Mouse (Mus musculus): ENCODE data around the gene Aldh3b2. TPM values are rescaled to one million over a fixed set of nuclear protein-coding genes. Genes with fewer than 3 reads are reported as not detected.

Aldh3b2 gene
- polyA plus RNA-seq, 1 experiment: not detected

GRCm38 (mm10) chr19:3992416-3992815, 20.3 kb downstream of the Aldh3b2 start, which contains the start of gene Tbx10:
Gene Tbx10 (plus strand): TSS chr19:3992752.
- Histone ChIP-seq H3K36me3 (replicated peaks; ENCODE audit: low read length) (no peaks in the 10 kb centered on the region), H3K27me3 (replicated peaks) (peaks cover 53% of the 10 kb centered on the region), H3K9me3 (peaks cover 6% of the 10 kb centered on the region), H3K4me1 (peaks cover 28% of the 10 kb centered on the region), H3K4me3 (replicated peaks) (peak within 1 kb of the TSS; percentile 26)
- TF ChIP-seq GATA1 (IDR thresholded peaks at IDR 0.05; ENCODE audit: borderline replicate concordance, low read length) (no peak), FLI1 (IDR thresholded peaks at IDR 0.05; ENCODE audit: low read length) (no peak)

GRCm38 (mm10) chr19:3994932-3995331, 22.8 kb downstream of the Aldh3b2 start:
- H3K4me3 ChIP-seq (replicated peaks): no peak overlapping the region
- no peaks in the 10 kb centered on the region for H3K36me3 ChIP-seq (replicated peaks; ENCODE audit: low read length)
- H3K9me3 ChIP-seq: no peaks in the 10 kb centered on the region
- H3K4me1 ChIP-seq: peaks cover 52% of the 10 kb centered on the region
- peaks cover 55% of the 10 kb centered on the region for H3K27me3 ChIP-seq (replicated peaks)
- TF ChIP-seq GATA1 (IDR thresholded peaks at IDR 0.05; ENCODE audit: borderline replicate concordance, low read length): no peak
- no peak for TF ChIP-seq FLI1 (IDR thresholded peaks at IDR 0.05; ENCODE audit: low read length)

- Histone ChIP-seq H3K36me3 (replicated peaks; ENCODE audit: low read length) (no peaks in the 10 kb centered on the region), H3K9me3 (no peaks in the 10 kb centered on the region), H3K27me3 (replicated peaks) (peaks cover 52% of the 10 kb centered on the region), H3K4me3 (replicated peaks) (no peak overlapping the region), H3K4me1 (peaks cover 53% of the 10 kb centered on the region)
- TF ChIP-seq FLI1 (IDR thresholded peaks at IDR 0.05; ENCODE audit: low read length) (no peak), GATA1 (IDR thresholded peaks at IDR 0.05; ENCODE audit: borderline replicate concordance, low read length) (no peak)
Observed at GRCm38 (mm10) chr19:3995505-3995904, 23.4 kb downstream of the Aldh3b2 start.

- peak overlapping the region; percentile 18 for H3K4me3 ChIP-seq (replicated peaks)
- H3K36me3 ChIP-seq (replicated peaks; ENCODE audit: low read length): no peaks in the 10 kb centered on the region
- H3K27me3 ChIP-seq (replicated peaks): peaks cover 46% of the 10 kb centered on the region
- H3K4me1 ChIP-seq: peaks cover 59% of the 10 kb centered on the region
- no peaks in the 10 kb centered on the region for H3K9me3 ChIP-seq
- TF ChIP-seq GATA1 (IDR thresholded peaks at IDR 0.05; ENCODE audit: borderline replicate concordance, low read length) (no peak), FLI1 (IDR thresholded peaks at IDR 0.05; ENCODE audit: low read length) (no peak)
Observed at GRCm38 (mm10) chr19:3996106-3996505, 24.0 kb downstream of the Aldh3b2 start.

GRCm38 (mm10) chr19:3996747-3997146, 24.6 kb downstream of the Aldh3b2 start:
- TF ChIP-seq FLI1 (IDR thresholded peaks at IDR 0.05; ENCODE audit: low read length) (no peak), GATA1 (IDR thresholded peaks at IDR 0.05; ENCODE audit: borderline replicate concordance, low read length) (no peak)
- Histone ChIP-seq H3K27me3 (replicated peaks) (peaks cover 41% of the 10 kb centered on the region), H3K9me3 (no peaks in the 10 kb centered on the region), H3K4me3 (replicated peaks) (no peak overlapping the region), H3K36me3 (replicated peaks; ENCODE audit: low read length) (peaks cover 3% of the 10 kb centered on the region), H3K4me1 (peaks cover 65% of the 10 kb centered on the region)

- TF ChIP-seq FLI1 (IDR thresholded peaks at IDR 0.05; ENCODE audit: low read length) (no peak), GATA1 (IDR thresholded peaks at IDR 0.05; ENCODE audit: borderline replicate concordance, low read length) (no peak)
- peaks cover 64% of the 10 kb centered on the region for H3K4me1 ChIP-seq
- H3K4me3 ChIP-seq (replicated peaks): no peak overlapping the region
- no peaks in the 10 kb centered on the region for H3K9me3 ChIP-seq
- H3K36me3 ChIP-seq (replicated peaks; ENCODE audit: low read length): peaks cover 5% of the 10 kb centered on the region
- peaks cover 36% of the 10 kb centered on the region for H3K27me3 ChIP-seq (replicated peaks)
Observed at GRCm38 (mm10) chr19:3997231-3997630, 25.1 kb downstream of the Aldh3b2 start.

GRCm38 (mm10) chr19:3998335-3998734, 26.2 kb downstream of the Aldh3b2 start:
- H3K36me3 ChIP-seq (replicated peaks; ENCODE audit: low read length): peaks cover 8% of the 10 kb centered on the region
- no peak overlapping the region for H3K4me3 ChIP-seq (replicated peaks)
- no peak for TF ChIP-seq GATA1 (IDR thresholded peaks at IDR 0.05; ENCODE audit: borderline replicate concordance, low read length)
- TF ChIP-seq FLI1 (IDR thresholded peaks at IDR 0.05; ENCODE audit: low read length): no peak
- peaks cover 26% of the 10 kb centered on the region for H3K27me3 ChIP-seq (replicated peaks)
- no peaks in the 10 kb centered on the region for H3K9me3 ChIP-seq
- H3K4me1 ChIP-seq: peaks cover 63% of the 10 kb centered on the region

GRCm38 (mm10) chr19:3999121-3999730, 27.1 kb downstream of the Aldh3b2 start:
- Histone ChIP-seq H3K27me3 (replicated peaks) (peaks cover 24% of the 10 kb centered on the region), H3K9me3 (no peaks in the 10 kb centered on the region), H3K4me1 (peaks cover 67% of the 10 kb centered on the region), H3K36me3 (replicated peaks; ENCODE audit: low read length) (peaks cover 14% of the 10 kb centered on the region), H3K4me3 (replicated peaks) (peak overlapping the region; percentile 97)
- no peak for TF ChIP-seq GATA1 (IDR thresholded peaks at IDR 0.05; ENCODE audit: borderline replicate concordance, low read length)
- no peak for TF ChIP-seq FLI1 (IDR thresholded peaks at IDR 0.05; ENCODE audit: low read length)

- peaks cover 67% of the 10 kb centered on the region for H3K4me1 ChIP-seq
- TF ChIP-seq GATA1 (IDR thresholded peaks at IDR 0.05; ENCODE audit: borderline replicate concordance, low read length) (no peak), FLI1 (IDR thresholded peaks at IDR 0.05; ENCODE audit: low read length) (no peak)
- H3K27me3 ChIP-seq (replicated peaks): peaks cover 20% of the 10 kb centered on the region
- H3K4me3 ChIP-seq (replicated peaks): peak within 1 kb of the TSS; percentile 97
- H3K36me3 ChIP-seq (replicated peaks; ENCODE audit: low read length): peaks cover 25% of the 10 kb centered on the region
- no peaks in the 10 kb centered on the region for H3K9me3 ChIP-seq
Observed at GRCm38 (mm10) chr19:4000119-4000900, 28.2 kb downstream of the Aldh3b2 start, which contains the start of the genes Nudt8 and Gm49405. Gene Nudt8 (plus strand): TSS chr19:4000580. Gene Gm49405 (plus strand): TSS chr19:4000626.
